Mouse (Mus musculus) limb, embryonic 12.5 days (tissue): ENCODE measurements around the gene Ung. TPM values are rescaled to one million over a fixed set of nuclear protein-coding genes. Genes with fewer than 3 reads are reported as not detected.
A peak's percentile ranks its signal among the peaks of the same experiment; 100 is the strongest.

ENCODE experiments used
- ATAC-seq: fragments of 200-750 bp; cut with Nextera tagmentation; 2 replicates; pipeline ENCODE4 v1.8.0; 2017; ENCODE audit warnings: low read depth, moderate TSS enrichment; ENCODE audit not compliant: insufficient number of reproducible peaks, insufficient read depth, low FRiP score, low TSS enrichment
- H3K27ac ChIP-seq: fragments of 300-500 bp; sonication (generic); 2 replicates; pipeline ENCODE4 v1.5.1; 2016; ENCODE audit warnings: mild to moderate bottlenecking, moderate library complexity
- H3K27me3 ChIP-seq: fragments of 300-500 bp; sonication (generic); 2 replicates; pipeline ENCODE4 v1.6.1; 2016; ENCODE audit warnings: mild to moderate bottlenecking, moderate library complexity
- H3K36me3 ChIP-seq: fragments of 300-500 bp; sonication (generic); 2 replicates; pipeline ENCODE4 v1.6.1; 2016; ENCODE audit warnings: mild to moderate bottlenecking, moderate library complexity
- H3K4me1 ChIP-seq: fragments of 300-500 bp; sonication (generic); replicated peaks from 2 replicates; pipeline ENCODE4 v1.6.1; 2016
- H3K4me2 ChIP-seq: fragments of 300-500 bp; sonication (generic); 2 replicates; pipeline ENCODE4 v1.6.1; 2016; ENCODE audit warnings: mild to moderate bottlenecking, moderate library complexity
- H3K4me3 ChIP-seq: fragments of 300-500 bp; sonication (generic); replicated peaks from 2 replicates; pipeline ENCODE4 v1.5.1; 2016; ENCODE audit warnings: mild to moderate bottlenecking
- H3K9ac ChIP-seq: fragments of 300-500 bp; sonication (generic); replicated peaks from 2 replicates; pipeline ENCODE4 v1.6.1; 2016; ENCODE audit warnings: mild to moderate bottlenecking, moderate library complexity
- H3K9me3 ChIP-seq: fragments of 300-500 bp; sonication (generic); 2 replicates; pipeline ENCODE4 v1.6.1; 2016; ENCODE audit warnings: mild to moderate bottlenecking, moderate library complexity
- WGBS: fragments of 180-500 bp; shearing (Covaris S2); methylation state at CpG from one replicate; pipeline ENCODE4 v1.1.7; 2016; 5-methylcytosine and 5-hydroxymethylcytosine counted together
- polyA plus RNA-seq: library from polyadenylated mRNA; unstranded; fragments of >200 nt; fragmentation: Nextera tagmentation; extraction: Ambion mirVana; gene quantifications from 2 replicates; pipeline ENCODE4 v1.2.1, GENCODE M21; 2016

The Ung gene
- polyA plus RNA-seq, 1 experiment from 2014 or later: 63.0 TPM

DNA sequence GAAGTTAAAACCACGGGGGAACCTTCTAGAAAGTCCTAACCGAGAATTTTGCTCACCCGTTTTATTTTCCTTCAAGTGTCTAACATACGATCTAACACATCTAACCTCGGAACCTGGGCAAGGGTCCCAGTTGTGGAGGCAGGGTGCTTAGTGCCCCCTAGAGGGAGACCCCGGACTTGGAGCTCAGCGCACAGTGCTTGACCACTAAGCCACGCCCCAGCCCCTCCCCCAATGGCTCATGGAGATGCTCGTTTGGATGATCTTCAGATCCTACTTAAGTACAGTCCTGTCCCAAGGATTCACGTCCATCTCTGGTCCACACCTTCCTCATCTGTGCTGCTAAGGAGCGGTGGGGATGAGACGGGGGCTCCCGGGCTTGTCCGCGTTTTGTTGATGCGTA is 44.5 kb downstream of the Ung start:
- H3K4me2 ChIP-seq: peak overlapping the region; percentile 26

DNA sequence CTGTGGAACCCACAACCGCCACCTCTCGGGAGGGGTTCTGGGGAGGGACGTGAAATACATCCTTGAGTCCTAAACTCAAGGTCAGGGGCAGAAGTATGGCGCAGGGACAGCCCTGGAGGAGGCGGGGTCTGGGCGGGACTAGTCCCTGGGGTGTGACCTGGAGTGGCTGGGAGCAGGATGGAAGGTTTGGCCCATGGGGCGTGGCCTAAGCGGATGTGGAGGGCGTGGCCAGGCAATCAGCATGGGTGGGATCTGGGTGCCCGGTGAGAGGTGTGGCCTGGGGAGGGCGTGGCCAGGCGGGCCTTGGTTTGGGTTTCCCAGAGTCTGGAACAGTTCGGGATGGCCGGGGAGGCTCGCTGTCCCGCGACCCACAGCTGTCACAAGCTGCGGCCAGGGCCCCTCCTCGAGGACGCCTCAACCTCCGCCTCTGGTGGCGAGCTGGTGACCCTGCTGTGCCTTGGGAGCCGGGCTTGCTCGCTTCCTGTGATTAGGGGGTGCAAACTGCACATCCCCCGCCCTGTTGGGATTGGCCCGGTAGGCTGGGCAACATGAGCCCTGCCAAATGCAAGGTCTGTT is 45.5 kb downstream of the Ung start:
- Histone ChIP-seq H3K9me3 (no peaks in the 10 kb centered on the region), H3K36me3 (no peaks in the 10 kb centered on the region), H3K4me3 (peak overlapping the region; percentile 56), H3K9ac (peak overlapping the region; percentile 56), H3K4me1 (peaks cover 6% of the 10 kb centered on the region; the same call in 1 of the 2 replicates), H3K27ac (peak overlapping the region; percentile 67; the same call in 1 of the 2 replicates), H3K4me2 (peak overlapping the region; percentile 80), H3K27me3 (peaks cover 8% of the 10 kb centered on the region)
- under 1% methylated on average over 26 of the region's 26 CpGs for WGBS
- ATAC-seq: peak; percentile 92

More for the DNA sequence above, 44.5 kb downstream of the Ung start:
- Histone ChIP-seq H3K27me3 (peaks cover 8% of the 10 kb centered on the region), H3K9ac (no peak overlapping the region), H3K4me1 (peaks cover 6% of the 10 kb centered on the region; the same call in 1 of the 2 replicates), H3K27ac (no peak overlapping the region), H3K4me3 (no peak overlapping the region), H3K36me3 (no peaks in the 10 kb centered on the region), H3K9me3 (no peaks in the 10 kb centered on the region)
- no peak for ATAC-seq
- WGBS: 12% methylated on average over 16 of the region's 16 CpGs

DNA sequence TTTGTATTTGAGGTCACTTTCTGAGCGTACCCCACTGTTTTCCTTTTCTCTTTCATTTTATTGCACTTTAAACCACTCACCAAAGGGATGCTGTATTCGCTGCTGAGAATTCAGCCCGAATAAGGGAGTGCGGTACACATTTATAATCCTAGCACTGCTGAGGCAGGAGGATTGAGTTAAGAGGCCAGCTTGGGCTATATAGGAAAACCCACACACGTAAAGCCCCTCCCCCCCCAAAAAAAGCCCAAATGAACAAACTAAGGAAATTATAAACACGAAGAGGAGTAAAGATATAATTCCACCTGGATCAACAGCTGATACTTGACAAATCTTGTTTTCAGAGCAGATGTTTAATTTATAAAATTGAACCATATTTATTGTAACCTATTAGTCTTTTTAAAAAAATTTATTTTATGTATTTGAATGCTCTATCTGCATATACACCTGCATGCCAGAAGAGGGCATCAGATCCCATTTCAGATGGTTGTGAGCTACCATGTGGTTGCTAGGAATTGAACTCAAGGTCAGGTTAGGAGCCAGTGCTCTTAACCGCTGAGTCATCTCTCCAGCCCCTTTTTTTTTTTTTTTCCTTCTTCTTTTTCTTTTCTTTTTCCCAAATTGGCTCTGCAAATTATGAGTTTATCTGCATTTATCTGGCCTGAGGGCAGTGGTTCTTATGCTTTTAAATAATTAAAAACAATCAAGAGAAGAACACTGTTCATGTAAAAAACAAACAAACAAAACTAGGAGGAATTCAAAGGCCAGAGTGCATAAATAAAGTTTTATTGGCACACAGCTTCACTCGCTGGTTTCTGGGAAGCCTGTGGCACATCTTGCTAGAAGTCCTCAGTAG is 46.6 kb downstream of the Ung start:
- Histone ChIP-seq H3K27me3 (peaks cover 8% of the 10 kb centered on the region), H3K36me3 (no peaks in the 10 kb centered on the region), H3K9me3 (no peaks in the 10 kb centered on the region), H3K4me2 (peak overlapping the region; percentile 80), H3K27ac (peak overlapping the region; percentile 67; the same call in 1 of the 2 replicates), H3K4me3 (peak overlapping the region; percentile 56), H3K9ac (no peak overlapping the region; the same call in 1 of the 2 replicates), H3K4me1 (peaks cover 6% of the 10 kb centered on the region; the same call in 1 of the 2 replicates)
- ATAC-seq: no peak
- WGBS: 53% methylated on average over 8 of the region's 8 CpGs

DNA sequence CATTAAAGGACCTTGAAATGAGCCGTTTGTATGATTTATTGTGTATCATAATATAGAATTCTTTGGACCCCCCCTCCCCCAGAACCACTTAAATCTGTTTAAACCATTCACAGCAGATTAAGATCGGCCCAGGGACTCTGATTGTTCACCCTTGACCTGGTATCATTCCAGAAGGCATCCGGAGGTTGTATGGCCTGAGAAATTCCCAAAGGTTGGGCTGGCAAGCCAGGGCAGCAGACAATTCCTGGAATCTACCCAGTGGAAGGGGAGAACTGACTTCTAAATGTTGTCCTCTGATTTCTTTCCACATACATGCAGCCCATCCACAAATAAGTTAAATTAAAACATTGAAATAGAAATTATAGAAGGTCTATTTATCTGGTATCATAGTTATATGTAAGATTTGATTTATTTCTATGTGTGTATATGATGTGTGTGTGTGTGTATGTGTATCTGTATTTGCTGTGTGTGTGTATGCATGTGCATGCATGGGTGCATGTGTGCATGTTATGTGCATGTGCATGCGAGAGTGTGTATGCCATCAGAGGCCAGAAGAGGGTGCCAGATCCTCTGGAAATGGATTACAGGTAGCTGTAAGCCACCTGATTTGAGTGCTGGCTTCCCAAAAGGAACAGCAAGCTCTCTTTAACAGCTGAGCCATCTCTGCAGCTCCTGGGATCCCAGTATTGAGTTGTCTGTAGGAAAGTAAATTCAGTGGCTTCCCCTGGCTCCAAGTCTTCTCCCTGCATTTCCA is 48.0 kb downstream of the Ung start:
- Histone ChIP-seq H3K27me3 (peaks cover 8% of the 10 kb centered on the region), H3K4me1 (peaks cover 6% of the 10 kb centered on the region; the same call in 1 of the 2 replicates), H3K9me3 (no peaks in the 10 kb centered on the region), H3K4me2 (no peak overlapping the region), H3K4me3 (no peak overlapping the region), H3K9ac (no peak overlapping the region), H3K27ac (no peak overlapping the region), H3K36me3 (no peaks in the 10 kb centered on the region)
- ATAC-seq: no peak
- 77% methylated on average over 4 of the region's 4 CpGs for WGBS

DNA sequence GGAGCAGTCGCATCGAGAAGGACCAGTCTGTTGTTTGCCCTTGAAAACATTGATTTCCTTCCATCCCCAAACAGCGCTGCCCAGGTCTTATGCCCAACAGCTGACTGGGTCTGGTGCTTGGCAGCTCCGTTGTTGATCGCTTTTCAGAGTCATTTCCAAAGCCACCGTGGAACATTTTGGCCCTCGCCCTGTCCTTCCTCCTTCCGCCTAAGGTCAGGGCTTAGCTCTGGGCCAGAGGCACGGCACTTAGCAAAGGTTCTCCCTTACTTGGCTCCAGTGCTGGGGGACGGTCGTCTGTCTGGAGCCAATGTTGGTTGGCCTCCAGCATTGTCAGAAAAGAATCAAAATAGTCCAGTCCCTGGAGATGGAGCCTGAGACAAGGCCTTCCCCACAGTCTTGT is 49.4 kb downstream of the Ung start:
- H3K4me1 ChIP-seq: peaks cover 4% of the 10 kb centered on the region; the same call in 1 of the 2 replicates
- H3K4me3 ChIP-seq: no peak overlapping the region
- H3K9me3 ChIP-seq: no peaks in the 10 kb centered on the region
- H3K27ac ChIP-seq: no peak overlapping the region
- no peak for ATAC-seq
- WGBS: 90% methylated on average over 11 of the region's 11 CpGs
- no peak overlapping the region for H3K9ac ChIP-seq
- peaks cover 4% of the 10 kb centered on the region; the same call in 1 of the 2 replicates for H3K27me3 ChIP-seq
- no peaks in the 10 kb centered on the region for H3K36me3 ChIP-seq
- H3K4me2 ChIP-seq: no peak overlapping the region

DNA sequence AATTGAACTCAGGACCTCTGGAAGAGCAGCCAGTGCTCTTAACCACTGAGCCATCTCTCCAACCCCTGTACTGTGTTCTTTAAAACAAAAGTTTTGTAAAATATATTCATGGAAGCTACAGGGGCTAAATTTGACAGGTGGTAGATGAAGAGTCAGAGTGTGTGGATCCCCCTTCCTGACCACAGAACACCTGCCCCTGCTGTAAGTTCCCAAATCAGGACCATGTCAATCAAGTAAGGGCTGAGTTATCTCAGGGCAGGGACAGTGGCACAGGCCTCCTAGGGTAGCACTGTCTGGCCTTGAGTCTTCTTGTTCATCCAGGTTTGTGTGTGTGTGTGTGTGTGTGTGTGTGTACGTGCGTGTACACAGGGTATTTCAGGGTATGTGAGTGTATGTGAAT is 53.3 kb downstream of the Ung start:
- 97% methylated on average over 2 of the region's 2 CpGs for WGBS
- no peak overlapping the region for H3K27ac ChIP-seq
- H3K36me3 ChIP-seq: no peaks in the 10 kb centered on the region
- H3K4me2 ChIP-seq: no peak overlapping the region
- no peak overlapping the region for H3K4me3 ChIP-seq
- H3K4me1 ChIP-seq: 0 out of 2 replicates have a peak, but pooled peaks cover 2% of the 10 kb centered on the region
- H3K9me3 ChIP-seq: no peaks in the 10 kb centered on the region
- no peak overlapping the region for H3K9ac ChIP-seq
- no peaks in the 10 kb centered on the region for H3K27me3 ChIP-seq
- no peak for ATAC-seq

DNA sequence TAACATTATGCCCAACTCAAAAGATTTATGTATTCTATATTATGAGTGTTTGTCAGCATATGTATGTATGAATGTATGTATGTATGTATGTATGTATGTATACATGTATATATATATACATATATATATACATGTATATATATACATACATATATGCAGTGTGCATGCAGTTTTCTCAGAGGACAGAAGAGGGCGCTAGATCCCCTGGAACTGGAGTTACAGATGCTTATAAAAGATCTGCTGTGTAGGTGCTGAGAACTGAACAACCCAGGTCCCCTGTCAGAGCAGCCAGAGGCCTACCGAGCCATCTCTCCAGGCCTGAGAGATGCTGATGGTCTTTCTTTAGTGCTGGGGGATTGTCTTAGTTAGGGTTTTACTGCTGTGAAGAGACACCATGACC is 56.9 kb downstream of the Ung start:
- H3K27me3 ChIP-seq: 0 out of 2 replicates have a peak, but pooled peaks cover 6% of the 10 kb centered on the region
- 56% methylated on average over 2 of the region's 2 CpGs for WGBS
- no peak overlapping the region for H3K9ac ChIP-seq
- no peak overlapping the region for H3K4me2 ChIP-seq
- no peak overlapping the region for H3K27ac ChIP-seq
- no peak for ATAC-seq
- H3K4me3 ChIP-seq: no peak overlapping the region
- H3K4me1 ChIP-seq: 0 out of 2 replicates have a peak, but pooled peaks cover 6% of the 10 kb centered on the region
- H3K36me3 ChIP-seq: no peaks in the 10 kb centered on the region
- H3K9me3 ChIP-seq: no peaks in the 10 kb centered on the region

Other genes starting within 250 kb of the Ung start
- 91.1 and 99.4 TPM in 2 replicates for gene Coro1c, start 221.6 kb upstream of the Ung start, polyA plus RNA-seq
- 16.6 and 17.3 TPM in 2 replicates for gene Ssh1, start 136.5 kb upstream of the Ung start, polyA plus RNA-seq
- not detected in 2 replicates for gene Dao, start 126.7 kb upstream of the Ung start, polyA plus RNA-seq
- 14.0 and 15.5 TPM in 2 replicates for gene Usp30, start 64.9 kb upstream of the Ung start, polyA plus RNA-seq
- 0.08 TPM in 1 of 2 replicates, not detected in the other for gene Svop, start 38.8 kb upstream of the Ung start, polyA plus RNA-seq
- 13.8 and 16.1 TPM in 2 replicates for gene Alkbh2, start 2.2 kb upstream of the Ung start, polyA plus RNA-seq
- 4.7 TPM in 2 replicates for gene Acacb, start 16.1 kb downstream of the Ung start, polyA plus RNA-seq
- gene Foxn4, start 143.4 kb downstream of the Ung start, polyA plus RNA-seq: not detected in 2 replicates
- 0.93 and 0.99 TPM in 2 replicates for gene Myo1h, start 158.8 kb downstream of the Ung start, polyA plus RNA-seq